Mouse (Mus musculus) heart, postnatal 0 days (tissue): ENCODE data around the gene 9530003J23Rik. TPM values are rescaled to one million over a fixed set of nuclear protein-coding genes. Genes with fewer than 3 reads are reported as not detected.

Experiments
- ATAC-seq: fragments of 200-750 bp; cut with Nextera tagmentation; 2 replicates; pipeline ENCODE4 v1.8.0; 2017; ENCODE audit warnings: low read depth, moderate number of reproducible peaks, moderate library complexity; ENCODE audit not compliant: insufficient read depth
- DNase-seq: peaks from one replicate; pipeline ENCODE4 v3.0.0-alpha.2; 2016; ENCODE audit warnings: low spot score
- H3K27ac ChIP-seq: fragments of 300-500 bp; sonication (generic); 2 replicates; pipeline ENCODE4 v1.5.1; 2014; ENCODE audit warnings: low read depth, mild to moderate bottlenecking
- H3K27me3 ChIP-seq: fragments of 300-500 bp; sonication (generic); 2 replicates; pipeline ENCODE4 v1.6.1; 2014; ENCODE audit warnings: low read length, mixed read lengths; ENCODE audit not compliant: control insufficient read depth, insufficient read depth
- H3K36me3 ChIP-seq: fragments of 300-500 bp; sonication (generic); replicated peaks from 2 replicates; pipeline ENCODE4 v1.6.1; 2014; ENCODE audit warnings: low read length, mixed read lengths; ENCODE audit not compliant: control insufficient read depth, insufficient read depth
- H3K4me1 ChIP-seq: fragments of 300-500 bp; sonication (generic); 2 replicates; pipeline ENCODE4 v1.6.1; 2014; ENCODE audit warnings: antibody characterized with exemption; ENCODE audit not compliant: control insufficient read depth, insufficient read depth
- H3K4me2 ChIP-seq: fragments of 300-500 bp; sonication (generic); 2 replicates; pipeline ENCODE4 v1.6.1; 2014; ENCODE audit warnings: low read depth, mild to moderate bottlenecking, low read length, moderate library complexity
- H3K4me3 ChIP-seq: fragments of 300-500 bp; sonication (generic); 2 replicates; pipeline ENCODE4 v1.5.1; 2014; ENCODE audit warnings: low read depth, low read length
- H3K9ac ChIP-seq: fragments of 300-500 bp; sonication (generic); replicated peaks from 2 replicates; pipeline ENCODE4 v1.6.1; 2014; ENCODE audit warnings: low read depth, low read length, mixed read lengths
- H3K9me3 ChIP-seq: fragments of 300-500 bp; sonication (generic); replicated peaks from 2 replicates; pipeline ENCODE4 v1.6.1; 2016; ENCODE audit warnings: low read length; ENCODE audit not compliant: control insufficient read depth
- CTCF ChIP-seq: IDR thresholded peaks from 2 replicates; pipeline ENCODE4 v1.5.1; 2016; ENCODE audit warnings: antibody characterized with exemption, control low read depth, low read depth
- EP300 ChIP-seq: IDR thresholded peaks from 2 replicates; pipeline ENCODE4 v1.6.1; 2016; ENCODE audit warnings: antibody characterized with exemption, low read depth
- WGBS: fragments of 180-500 bp; shearing (Covaris S2); extraction: QIAGEN DNeasy Blood & Tissue Kit; methylation state at CpG from one replicate; pipeline ENCODE4 v1.1.7; 2014; 5-methylcytosine and 5-hydroxymethylcytosine counted together
- polyA plus RNA-seq: library from polyadenylated mRNA; unstranded; fragments of >200 nt; fragmentation: Nextera tagmentation; extraction: Ambion mirVana; gene quantifications from 2 replicates; pipeline ENCODE4 v1.2.1, GENCODE M21; 2015
- total RNA-seq: library from RNA; depleted of rRNA; stranded (reverse); fragments of >200 nt; gene quantifications from 2 replicates; pipeline ENCODE4 v1.2.3, GENCODE M21; 2014; ENCODE audit warnings: low replicate concordance; rRNA removed

The 9530003J23Rik gene
- total and polyA plus RNA-seq, 2 experiments from 2014 or later = not detected

- no peak overlapping the region for H3K27ac ChIP-seq
- no peaks in the 10 kb centered on the region for H3K4me1 ChIP-seq
- no peaks in the 10 kb centered on the region for H3K9me3 ChIP-seq
- H3K9ac ChIP-seq = no peak overlapping the region
- TF ChIP-seq CTCF = no peak
- TF ChIP-seq EP300 = no peak
- H3K36me3 ChIP-seq = no peaks in the 10 kb centered on the region
- ATAC-seq = no peak
- DNase-seq = no peak
- no peak overlapping the region for H3K4me2 ChIP-seq
- no peaks in the 10 kb centered on the region for H3K27me3 ChIP-seq
- H3K4me3 ChIP-seq = no peak overlapping the region
- 86% methylated on average over 5 of the region's 5 CpGs for WGBS
Observed at GRCm38 (mm10) chr10:117193364-117193763, 45.1 kb downstream of the 9530003J23Rik start.

- ATAC-seq (peak; percentile 50; the same call in 1 of the 2 replicates), DNase-seq (no peak)
- WGBS = 41% methylated on average over 9 of the region's 9 CpGs
- TF ChIP-seq EP300 = no peak
- Histone ChIP-seq H3K9ac (no peak overlapping the region), H3K4me3 (no peak overlapping the region), H3K9me3 (no peaks in the 10 kb centered on the region), H3K27ac (no peak overlapping the region), H3K27me3 (no peaks in the 10 kb centered on the region), H3K4me2 (no peak overlapping the region), H3K4me1 (peaks cover 6% of the 10 kb centered on the region; the same call in 1 of the 2 replicates), H3K36me3 (no peaks in the 10 kb centered on the region)
Observed at GRCm38 (mm10) chr10:117185399-117186089, 53.0 kb downstream of the 9530003J23Rik start.

Other genes with a start within 250 kb of the 9530003J23Rik start
- gene Lrrc10, start 193.4 kb downstream of the 9530003J23Rik start, total RNA-seq = 330 and 397 TPM in 2 replicates
- 115 and 138 TPM in 2 replicates for gene Lrrc10, start 193.4 kb downstream of the 9530003J23Rik start, polyA plus RNA-seq
- gene Cct2, start 174.9 kb downstream of the 9530003J23Rik start, total RNA-seq = 154 and 209 TPM in 2 replicates
- gene Cct2, start 174.9 kb downstream of the 9530003J23Rik start, polyA plus RNA-seq = 121 and 129 TPM in 2 replicates
- 13.2 and 14.1 TPM in 2 replicates for gene Frs2, start 90.2 kb downstream of the 9530003J23Rik start, total RNA-seq
- 12.8 and 13.6 TPM in 2 replicates for gene Frs2, start 90.2 kb downstream of the 9530003J23Rik start, polyA plus RNA-seq
- 34.4 and 50.7 TPM in 2 replicates for gene Yeats4, start 14.2 kb downstream of the 9530003J23Rik start, total RNA-seq
- gene Yeats4, start 14.2 kb downstream of the 9530003J23Rik start, polyA plus RNA-seq = 31.1 and 33.6 TPM in 2 replicates
- 37.1 and 40.6 TPM in 2 replicates for gene Lyz2, start 43.6 kb upstream of the 9530003J23Rik start, total RNA-seq
- gene Lyz2, start 43.6 kb upstream of the 9530003J23Rik start, polyA plus RNA-seq = 54.7 and 61.6 TPM in 2 replicates
- 0.15 and 0.73 TPM in 2 replicates for gene Lyz1, start 54.2 kb upstream of the 9530003J23Rik start, total RNA-seq
- 0.49 and 1.4 TPM in 2 replicates for gene Lyz1, start 54.2 kb upstream of the 9530003J23Rik start, polyA plus RNA-seq
- gene Cpsf6, start 141.3 kb upstream of the 9530003J23Rik start, total RNA-seq = 57.8 and 82.3 TPM in 2 replicates
- 53.2 and 55.7 TPM in 2 replicates for gene Cpsf6, start 141.3 kb upstream of the 9530003J23Rik start, polyA plus RNA-seq